Mouse (Mus musculus) MEL (cell line): Measurements from ENCODE around the gene Cldn10.

Experiments
- CTCF ChIP-seq, 3 experiments: IDR thresholded peaks in 2 of 3; conservative IDR thresholded peaks in 1 of 3; 2 replicates each; pipeline ENCODE4 v1.5.1; 2011 to 2012; ENCODE audit warnings: low read length in 3 of 3, low read depth in 2 of 3, mild to moderate bottlenecking in 2 of 3, improper control_type of control experiment in 1 of 3, inconsistent platforms in 1 of 3, mixed read lengths in 1 of 3, moderate library complexity in 1 of 3; ENCODE audit not compliant: control insufficient read depth in 1 of 3, insufficient read depth in 1 of 3, poor library complexity in 1 of 3, severe bottlenecking in 1 of 3
- MEF2A ChIP-seq: IDR thresholded peaks from 2 replicates; pipeline ENCODE4 v1.6.1; 2014; ENCODE audit warnings: low read depth, mild to moderate bottlenecking, inconsistent platforms, low read length, improper control_type of control experiment; ENCODE audit not compliant: poor library complexity, insufficient replicate concordance, severe bottlenecking; ENCODE audit errors: extremely low read depth

- TF ChIP-seq CTCF (IDR thresholded peaks at IDR 0.05 in 2 of 3, conservative IDR thresholded peaks at IDR 0.05 in 1 of 3; ENCODE audit: control insufficient read depth in 1 of 3, insufficient read depth in 1 of 3, low read depth in 2 of 3, low read length in 3 of 3, poor library complexity in 1 of 3, severe bottlenecking in 1 of 3) (no peak), MEF2A (no peak)
Observed at GRCm38 (mm10) chr14:118922667-118923184, 135.0 kb downstream of the Cldn10 start.
